Mouse (Mus musculus) hindbrain, postnatal 0 days (tissue): Measurements from ENCODE around the gene Fam169b. TPM values are rescaled to one million over a fixed set of nuclear protein-coding genes. Genes with fewer than 3 reads are reported as not detected.
A peak's percentile ranks its signal among the peaks of the same experiment; 100 is the strongest.

ENCODE experiments used
- ATAC-seq: fragments of 200-750 bp; cut with Nextera tagmentation; 2 replicates; pipeline ENCODE4 v1.8.0; 2017; ENCODE audit warnings: mild to moderate bottlenecking, moderate TSS enrichment, moderate library complexity
- DNase-seq: peaks from one replicate; pipeline ENCODE4 v3.0.0-alpha.2; 2015; ENCODE audit warnings: low spot score
- H3K27ac ChIP-seq: fragments of 300-500 bp; sonication (generic); 2 replicates; pipeline ENCODE4 v1.5.1; 2014; ENCODE audit warnings: mild to moderate bottlenecking
- H3K27me3 ChIP-seq: fragments of 300-500 bp; sonication (generic); 2 replicates; pipeline ENCODE4 v1.6.1; 2014; ENCODE audit warnings: low read length, mixed read lengths; ENCODE audit not compliant: insufficient read depth
- H3K36me3 ChIP-seq: fragments of 300-500 bp; sonication (generic); 2 replicates; pipeline ENCODE4 v1.6.1; 2014; ENCODE audit warnings: low read length, mixed read lengths; ENCODE audit not compliant: insufficient read depth
- H3K4me1 ChIP-seq: fragments of 300-500 bp; sonication (generic); 2 replicates; pipeline ENCODE4 v1.6.1; 2014; ENCODE audit warnings: antibody characterized with exemption, low read length, mixed read lengths; ENCODE audit not compliant: insufficient read depth
- H3K4me2 ChIP-seq: fragments of 300-500 bp; sonication (generic); 2 replicates; pipeline ENCODE4 v1.6.1; 2014; ENCODE audit warnings: low read depth, mild to moderate bottlenecking, low read length, moderate library complexity, mixed read lengths
- H3K4me3 ChIP-seq: fragments of 300-500 bp; sonication (generic); 2 replicates; pipeline ENCODE4 v1.5.1; 2014; ENCODE audit warnings: low read length
- H3K9ac ChIP-seq: fragments of 300-500 bp; sonication (generic); replicated peaks from 2 replicates; pipeline ENCODE4 v1.6.1; 2014; ENCODE audit warnings: mild to moderate bottlenecking, low read length, moderate library complexity, mixed read lengths
- H3K9me3 ChIP-seq: fragments of 300-500 bp; sonication (generic); 2 replicates; pipeline ENCODE4 v1.6.1; 2016; ENCODE audit warnings: low read length, mixed read lengths
- CTCF ChIP-seq: IDR thresholded peaks from 2 replicates; pipeline ENCODE4 v1.5.1; 2016; ENCODE audit warnings: antibody characterized with exemption, control low read depth, low read depth
- WGBS: fragments of 180-500 bp; shearing (Covaris S2); extraction: QIAGEN DNeasy Blood & Tissue Kit; methylation state at CpG from one replicate; pipeline ENCODE4 v1.1.7; 2014; 5-methylcytosine and 5-hydroxymethylcytosine counted together
- polyA plus RNA-seq: library from polyadenylated mRNA; unstranded; fragments of >200 nt; fragmentation: Nextera tagmentation; extraction: Ambion mirVana; gene quantifications from 2 replicates; pipeline ENCODE4 v1.2.1, GENCODE M21; 2015
- total RNA-seq: library from RNA; depleted of rRNA; stranded (reverse); fragments of >200 nt; gene quantifications from 2 replicates; pipeline ENCODE4 v1.2.3, GENCODE M21; 2014

The Fam169b gene
- total and polyA plus RNA-seq, 2 experiments from 2014 or later = 0.15 to 0.21 TPM

DNA sequence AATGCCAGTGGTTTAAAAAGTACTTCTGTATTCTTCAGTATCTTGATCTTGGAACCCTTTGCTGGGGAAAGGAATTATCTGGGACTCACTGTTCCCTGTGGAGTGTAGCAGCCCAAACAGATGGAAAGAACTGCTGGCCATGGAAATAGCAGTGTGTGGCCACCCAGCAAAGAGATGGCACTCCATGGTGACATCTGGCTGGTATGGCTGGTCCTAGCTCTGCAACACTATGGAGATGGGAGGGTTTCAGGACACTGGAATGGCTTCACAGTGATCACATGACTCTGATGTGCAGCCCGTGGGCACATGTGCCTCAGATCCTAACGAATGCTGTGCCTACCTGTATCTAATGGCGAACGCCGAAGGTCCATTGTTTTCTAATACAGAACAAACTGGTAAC, 41.1 kb upstream of the Fam169b start:
- WGBS = 76% methylated on average over 5 of the region's 5 CpGs
- H3K27me3 ChIP-seq = no peaks in the 10 kb centered on the region
- H3K4me2 ChIP-seq = no peak overlapping the region
- H3K4me3 ChIP-seq = no peak overlapping the region
- peak; percentile 57 for ATAC-seq
- H3K9me3 ChIP-seq = no peaks in the 10 kb centered on the region
- peak; percentile 52 for DNase-seq
- no peaks in the 10 kb centered on the region for H3K4me1 ChIP-seq
- H3K36me3 ChIP-seq = peaks cover 4% of the 10 kb centered on the region; the same call in 1 of the 2 replicates
- H3K27ac ChIP-seq = 0 out of 2 replicates have a peak overlapping the region, but pooled peaks have one; percentile 7
- TF ChIP-seq CTCF = no peak
- no peak overlapping the region for H3K9ac ChIP-seq

DNA sequence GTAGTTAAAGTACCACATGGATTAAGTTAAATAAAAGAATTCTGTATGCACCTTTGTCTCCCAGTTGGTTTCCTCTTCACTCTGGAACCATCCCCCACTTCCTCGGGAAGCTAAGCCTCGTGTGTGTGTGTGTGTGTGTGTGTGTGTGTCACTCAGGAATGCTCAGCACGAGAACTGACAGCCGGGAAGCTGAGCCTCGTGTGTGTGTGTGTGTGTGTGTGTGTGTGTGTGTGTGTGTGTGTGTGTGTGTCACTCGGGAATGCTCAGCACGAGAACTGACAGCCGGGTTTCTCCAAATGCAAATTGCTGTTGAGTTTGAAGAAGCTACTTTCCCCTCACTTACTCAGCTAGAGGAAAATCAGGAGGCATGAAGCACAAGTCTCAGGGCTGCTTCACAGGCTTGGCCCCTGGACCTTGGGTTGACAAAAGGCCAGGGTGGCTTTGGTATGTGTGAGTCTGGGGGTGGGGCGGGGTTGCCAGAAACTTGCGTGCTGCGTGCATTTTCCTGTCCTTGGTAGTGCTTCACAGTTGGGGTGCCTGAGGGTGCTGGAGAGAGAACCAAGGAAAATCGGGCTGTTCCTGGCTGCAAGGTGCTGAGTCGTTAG, 39.9 kb upstream of the Fam169b start:
- no peak for TF ChIP-seq CTCF
- no peaks in the 10 kb centered on the region for H3K9me3 ChIP-seq
- no peak overlapping the region for H3K9ac ChIP-seq
- H3K27ac ChIP-seq = no peak overlapping the region
- H3K36me3 ChIP-seq = no peaks in the 10 kb centered on the region
- ATAC-seq = 0 out of 2 replicates have a peak, but pooled peaks have one; percentile 21
- 31% methylated on average over 13 of the region's 13 CpGs for WGBS
- H3K4me3 ChIP-seq = no peak overlapping the region
- H3K27me3 ChIP-seq = no peaks in the 10 kb centered on the region
- DNase-seq = peak; percentile 56
- H3K4me2 ChIP-seq = no peak overlapping the region
- no peaks in the 10 kb centered on the region for H3K4me1 ChIP-seq

DNA sequence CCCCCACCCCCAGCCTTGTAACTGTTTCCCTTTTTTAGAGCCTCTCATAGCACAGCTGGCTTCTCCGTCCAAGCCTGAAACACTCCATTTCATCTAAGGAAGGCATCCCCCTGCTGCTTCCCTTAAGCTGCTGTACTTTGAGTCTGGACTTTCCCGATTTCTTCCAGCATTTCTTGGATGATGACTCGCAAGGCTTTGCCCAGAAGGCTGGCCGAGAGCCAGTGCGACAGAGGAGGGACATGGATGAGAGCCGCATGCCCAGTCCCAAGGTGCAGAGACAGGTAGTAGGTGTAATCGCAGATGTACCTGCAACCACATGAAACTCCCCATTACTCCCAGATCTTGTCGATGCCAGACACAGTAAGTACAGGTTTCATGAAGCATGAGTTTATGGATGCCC, 36.8 kb upstream of the Fam169b start:
- DNase-seq (no peak), ATAC-seq (no peak)
- WGBS = 72% methylated on average over 8 of the region's 8 CpGs
- no peaks in the 10 kb centered on the region for H3K36me3 ChIP-seq
- no peak overlapping the region for H3K9ac ChIP-seq
- no peak overlapping the region for H3K27ac ChIP-seq
- H3K4me1 ChIP-seq = no peaks in the 10 kb centered on the region
- H3K4me2 ChIP-seq = no peak overlapping the region
- no peak overlapping the region for H3K4me3 ChIP-seq
- H3K9me3 ChIP-seq = no peaks in the 10 kb centered on the region
- H3K27me3 ChIP-seq = no peaks in the 10 kb centered on the region
- no peak for TF ChIP-seq CTCF

DNA sequence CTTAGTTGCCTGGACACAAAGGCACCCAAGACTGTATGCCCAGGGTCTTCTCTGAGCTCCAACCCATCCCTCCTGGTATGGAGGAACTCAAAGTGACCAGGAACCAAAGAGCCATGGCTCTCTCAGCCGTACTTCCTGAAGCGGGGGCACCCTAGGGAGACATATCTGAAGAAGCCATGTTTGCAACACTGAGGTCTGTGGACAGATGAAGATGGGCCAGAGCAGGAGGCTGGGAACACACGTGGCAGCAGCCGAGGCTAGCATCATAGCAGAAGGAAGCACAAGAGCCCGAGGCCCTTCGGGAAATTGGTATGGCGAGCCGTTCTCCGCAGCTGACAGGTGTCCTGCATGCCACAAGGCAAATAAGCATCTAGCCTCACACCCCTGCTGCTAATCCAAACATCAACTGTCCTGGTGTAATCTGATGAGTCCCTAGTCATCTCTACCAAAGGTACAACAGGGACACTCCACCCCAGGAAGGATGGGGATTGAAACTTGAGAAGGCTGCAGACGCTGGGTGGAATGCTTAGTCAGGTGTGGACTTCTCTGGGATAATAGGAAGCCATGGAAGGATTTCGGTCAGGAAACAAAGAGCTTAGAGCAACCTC, 34.3 kb upstream of the Fam169b start:
- no peak overlapping the region for H3K4me2 ChIP-seq
- DNase-seq (no peak), ATAC-seq (no peak)
- no peak overlapping the region for H3K4me3 ChIP-seq
- no peaks in the 10 kb centered on the region for H3K36me3 ChIP-seq
- no peak for TF ChIP-seq CTCF
- WGBS = 62% methylated on average over 11 of the region's 11 CpGs
- H3K9ac ChIP-seq = no peak overlapping the region
- no peak overlapping the region for H3K27ac ChIP-seq
- H3K9me3 ChIP-seq = no peaks in the 10 kb centered on the region
- H3K4me1 ChIP-seq = no peaks in the 10 kb centered on the region
- H3K27me3 ChIP-seq = no peaks in the 10 kb centered on the region

DNA sequence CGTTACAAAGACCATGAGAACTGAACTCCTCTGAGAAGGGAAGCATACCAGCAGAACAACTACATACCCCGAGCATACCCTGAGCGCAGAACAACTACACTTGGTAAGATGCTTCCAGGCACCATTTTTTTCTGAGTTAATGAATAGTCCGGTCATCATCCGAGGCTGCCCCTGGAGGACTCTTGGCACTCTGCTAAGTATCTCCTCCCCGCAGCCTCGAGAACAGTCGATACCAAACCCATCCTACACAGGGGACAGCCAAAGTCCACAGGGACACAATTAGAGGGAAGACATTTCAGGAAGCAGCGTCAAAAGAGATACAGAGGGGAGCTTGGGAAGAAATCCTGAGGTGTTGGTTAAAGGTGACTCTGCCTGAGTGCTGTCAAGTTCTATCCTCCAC, 32.4 kb upstream of the Fam169b start:
- no peak for ATAC-seq
- TF ChIP-seq CTCF = no peak
- 77% methylated on average over 9 of the region's 9 CpGs for WGBS
- Histone ChIP-seq H3K36me3 (no peaks in the 10 kb centered on the region), H3K4me2 (no peak overlapping the region), H3K4me1 (no peaks in the 10 kb centered on the region), H3K9ac (no peak overlapping the region), H3K27me3 (no peaks in the 10 kb centered on the region), H3K9me3 (no peaks in the 10 kb centered on the region), H3K4me3 (no peak overlapping the region), H3K27ac (no peak overlapping the region)
- DNase-seq = no peak

DNA sequence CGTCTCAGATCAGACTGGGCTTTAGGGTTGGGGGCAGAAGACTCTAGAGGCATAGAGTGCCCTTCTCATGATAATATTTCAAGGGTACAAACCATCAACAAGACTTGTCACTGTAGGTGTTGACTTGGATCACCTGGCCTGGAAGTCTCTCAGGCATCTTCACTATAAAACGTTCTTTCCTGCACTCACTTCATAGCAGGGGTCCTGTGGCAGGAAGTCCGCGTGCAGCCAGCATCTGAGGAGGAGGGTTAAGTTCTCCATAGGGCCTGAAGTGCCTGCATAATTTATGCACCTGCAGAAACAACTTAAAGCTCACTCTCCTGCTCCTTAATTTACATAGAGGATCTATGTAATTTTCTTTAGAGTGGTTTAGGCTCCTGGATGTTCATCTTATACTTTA, 28.0 kb upstream of the Fam169b start:
- H3K36me3 ChIP-seq = no peaks in the 10 kb centered on the region
- no peak overlapping the region for H3K4me2 ChIP-seq
- 47% methylated on average over 4 of the region's 4 CpGs for WGBS
- H3K27ac ChIP-seq = no peak overlapping the region
- DNase-seq (no peak), ATAC-seq (no peak)
- TF ChIP-seq CTCF = no peak
- H3K4me3 ChIP-seq = no peak overlapping the region
- H3K9me3 ChIP-seq = no peaks in the 10 kb centered on the region
- H3K9ac ChIP-seq = no peak overlapping the region
- no peaks in the 10 kb centered on the region for H3K27me3 ChIP-seq
- no peaks in the 10 kb centered on the region for H3K4me1 ChIP-seq

DNA sequence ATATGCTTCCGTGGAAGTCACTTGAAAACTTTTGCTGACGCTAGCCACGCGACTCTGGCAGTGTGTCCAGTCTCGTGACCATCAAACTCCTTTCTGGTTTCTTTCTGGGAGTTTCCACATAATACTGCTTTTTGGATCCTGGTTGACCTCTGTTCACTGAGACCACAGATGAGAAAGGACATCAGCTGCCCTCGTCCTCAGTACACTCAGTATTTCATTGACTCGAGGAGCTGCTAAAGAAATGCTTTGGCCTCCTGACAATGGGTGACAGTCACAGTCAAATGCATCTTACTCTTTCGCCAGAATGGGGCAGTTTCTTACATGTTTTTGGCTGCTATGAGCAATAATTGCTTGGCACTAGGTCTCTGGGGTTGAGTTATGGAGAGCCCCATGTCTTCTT, 27.4 kb upstream of the Fam169b start:
- ATAC-seq (no peak), DNase-seq (no peak)
- TF ChIP-seq CTCF = no peak
- Histone ChIP-seq H3K4me1 (no peaks in the 10 kb centered on the region), H3K4me2 (no peak overlapping the region), H3K9ac (no peak overlapping the region), H3K36me3 (no peaks in the 10 kb centered on the region), H3K27ac (no peak overlapping the region), H3K27me3 (no peaks in the 10 kb centered on the region), H3K4me3 (no peak overlapping the region), H3K9me3 (no peaks in the 10 kb centered on the region)
- WGBS = 68% methylated on average over 8 of the region's 8 CpGs
